Mouse (Mus musculus): ENCODE results near the gene Mknk2. TPM values are rescaled to one million over a fixed set of nuclear protein-coding genes. Genes with fewer than 3 reads are reported as not detected.

The Mknk2 gene
- polyA plus RNA-seq, 1 experiment, result 96.9 TPM

DNA sequence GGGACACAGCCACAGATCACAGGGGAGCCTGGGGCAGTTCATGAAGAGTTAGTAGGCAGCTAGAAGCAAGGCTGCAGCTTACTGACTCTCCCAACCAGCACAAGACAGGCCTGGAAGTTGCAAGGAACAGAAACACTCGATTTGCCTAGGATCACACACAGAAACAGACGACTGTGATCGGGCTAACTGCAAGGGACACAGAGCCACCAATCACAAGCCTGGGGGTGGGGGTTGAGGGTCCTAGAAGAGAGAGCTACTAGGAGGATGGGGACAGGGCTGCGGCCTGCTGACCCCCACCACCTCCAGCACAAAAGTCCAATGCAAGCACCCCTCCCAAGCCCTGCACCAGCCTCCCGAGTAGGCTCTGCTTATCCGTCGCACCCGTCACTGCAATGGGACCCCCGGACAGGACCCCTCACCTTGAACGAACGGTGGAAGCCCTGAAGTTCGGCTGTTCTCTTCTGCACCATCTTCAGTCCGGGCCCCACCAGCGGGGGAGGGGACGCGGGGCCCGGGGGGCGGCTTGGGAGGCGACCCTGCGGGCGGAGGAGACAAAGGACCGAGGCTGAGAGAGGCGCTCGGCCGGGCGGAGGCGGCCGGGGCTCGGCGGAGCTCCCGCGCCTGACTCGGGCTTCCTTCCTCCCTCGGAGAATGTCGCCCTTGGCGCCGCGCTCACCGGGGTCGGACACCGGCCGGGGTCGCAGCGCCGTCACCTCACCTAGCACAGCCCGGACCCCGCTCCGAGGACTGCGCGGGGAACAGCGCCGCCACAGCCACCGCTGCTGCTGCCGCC is 2.3 kb downstream of the Mknk2 start:
- TF ChIP-seq CTCF (IDR thresholded peaks at IDR 0.05; ENCODE audit: borderline replicate concordance, extremely low read depth, insufficient read depth, insufficient read length), result no peak
- TF ChIP-seq POLR2A (IDR thresholded peaks at IDR 0.05; ENCODE audit: borderline replicate concordance, extremely low read depth, insufficient read depth, insufficient read length, poor library complexity, severe bottlenecking), result no peak
- DNase-seq (ENCODE audit: low read depth), result peak; percentile 53

DNA sequence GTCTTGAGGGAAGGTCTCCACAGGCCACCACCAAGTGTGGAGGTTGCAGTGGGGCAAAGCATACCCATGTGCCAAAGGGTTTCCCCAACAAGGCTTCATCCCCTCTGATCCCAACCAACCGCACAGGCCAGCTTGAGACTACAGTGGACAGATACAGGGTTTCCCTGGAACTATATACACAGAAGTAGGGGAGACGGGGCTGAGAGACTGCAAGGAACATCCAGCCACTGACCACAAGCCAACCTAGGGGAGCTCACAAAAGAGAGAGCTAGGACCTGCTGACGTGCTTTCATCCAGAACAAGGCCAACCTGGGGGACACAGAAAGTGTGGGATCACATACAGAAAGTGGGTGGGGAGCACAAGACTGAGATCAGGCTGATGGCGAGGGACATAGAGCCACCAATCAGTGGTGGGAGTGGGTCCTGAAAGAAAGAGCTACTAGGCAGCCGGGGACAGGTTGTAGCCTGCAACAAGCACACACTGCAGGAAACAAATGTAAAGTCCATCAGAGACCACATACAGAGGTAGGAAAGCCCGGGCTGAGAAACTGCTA is 3.0 kb downstream of the Mknk2 start:
- DNase-seq (ENCODE audit: low read depth), result no peak
- TF ChIP-seq POLR2A (IDR thresholded peaks at IDR 0.05; ENCODE audit: borderline replicate concordance, extremely low read depth, insufficient read depth, insufficient read length, poor library complexity, severe bottlenecking) (no peak), CTCF (IDR thresholded peaks at IDR 0.05; ENCODE audit: borderline replicate concordance, extremely low read depth, insufficient read depth, insufficient read length) (no peak)

DNA sequence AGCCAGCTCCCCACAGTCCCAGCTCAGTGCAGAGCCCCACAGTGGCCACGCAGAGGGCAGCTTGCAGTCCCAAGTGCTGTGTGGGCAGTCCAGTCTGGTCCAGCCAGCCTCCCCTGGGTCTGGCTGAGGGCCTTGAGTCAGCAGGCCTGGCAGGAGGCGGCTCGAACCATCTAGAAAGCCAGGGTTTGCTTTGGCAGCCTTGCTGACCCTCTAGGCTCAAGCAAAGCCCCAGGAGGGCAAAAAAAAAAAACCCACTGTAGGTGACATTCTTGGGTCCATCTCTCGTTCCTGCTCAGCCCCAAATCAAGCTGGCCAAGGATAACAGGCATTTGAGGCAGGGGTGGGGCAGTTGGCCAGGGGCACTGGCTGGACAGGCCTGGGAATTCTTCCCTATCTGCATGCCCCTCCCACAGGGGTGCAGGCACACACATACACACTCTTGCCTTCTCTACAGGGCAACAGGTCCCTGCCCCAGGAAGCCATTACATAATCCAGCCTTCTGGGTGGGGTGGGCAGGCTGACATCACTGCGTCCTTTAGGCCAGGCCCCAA is 3.7 kb downstream of the Mknk2 start:
- DNase-seq (ENCODE audit: low read depth), result no peak
- TF ChIP-seq CTCF (IDR thresholded peaks at IDR 0.05; ENCODE audit: borderline replicate concordance, extremely low read depth, insufficient read depth, insufficient read length), result no peak
- no peak for TF ChIP-seq POLR2A (IDR thresholded peaks at IDR 0.05; ENCODE audit: borderline replicate concordance, extremely low read depth, insufficient read depth, insufficient read length, poor library complexity, severe bottlenecking)

- TF ChIP-seq CTCF (IDR thresholded peaks at IDR 0.05; ENCODE audit: borderline replicate concordance, extremely low read depth, insufficient read depth, insufficient read length), result no peak
- no peak for TF ChIP-seq POLR2A (IDR thresholded peaks at IDR 0.05; ENCODE audit: borderline replicate concordance, extremely low read depth, insufficient read depth, insufficient read length, poor library complexity, severe bottlenecking)
- no peak for DNase-seq (ENCODE audit: low read depth)
Measured at GRCm38 (mm10) chr10:80673690-80674089, 4.2 kb downstream of the Mknk2 start.

- TF ChIP-seq POLR2A (IDR thresholded peaks at IDR 0.05; ENCODE audit: borderline replicate concordance, extremely low read depth, insufficient read depth, insufficient read length, poor library complexity, severe bottlenecking) (no peak), CTCF (IDR thresholded peaks at IDR 0.05; ENCODE audit: borderline replicate concordance, extremely low read depth, insufficient read depth, insufficient read length) (no peak)
- DNase-seq (ENCODE audit: low read depth), result no peak
Measured at GRCm38 (mm10) chr10:80671936-80672690, 5.8 kb downstream of the Mknk2 start.

DNA sequence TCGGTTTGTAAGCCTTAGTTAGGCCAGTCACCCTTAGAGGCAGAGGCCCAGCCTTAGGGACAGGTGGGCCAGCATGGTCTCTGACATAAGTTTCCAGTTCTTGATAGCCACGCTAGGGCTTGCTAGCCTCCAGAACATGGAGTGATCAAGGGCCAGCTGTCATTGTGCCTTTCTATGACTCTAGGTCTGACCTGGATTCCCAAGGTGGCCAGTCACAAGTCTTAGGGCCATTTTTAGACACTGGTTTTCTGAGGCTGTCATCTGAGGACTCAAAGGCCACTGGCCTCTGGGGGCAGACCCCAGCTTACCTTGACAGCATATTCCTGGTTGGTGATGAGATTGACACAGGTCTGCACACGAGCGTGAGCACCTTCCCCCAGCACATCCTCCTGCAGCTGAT is 6.7 kb downstream of the Mknk2 start:
- no peak for TF ChIP-seq POLR2A (IDR thresholded peaks at IDR 0.05; ENCODE audit: borderline replicate concordance, extremely low read depth, insufficient read depth, insufficient read length, poor library complexity, severe bottlenecking)
- TF ChIP-seq CTCF (IDR thresholded peaks at IDR 0.05; ENCODE audit: borderline replicate concordance, extremely low read depth, insufficient read depth, insufficient read length), result no peak
- no peak for DNase-seq (ENCODE audit: low read depth)

GRCm38 (mm10) chr10:80670531-80670930 is 7.4 kb downstream of the Mknk2 start:
- no peak for TF ChIP-seq CTCF (IDR thresholded peaks at IDR 0.05; ENCODE audit: borderline replicate concordance, extremely low read depth, insufficient read depth, insufficient read length)
- no peak for TF ChIP-seq POLR2A (IDR thresholded peaks at IDR 0.05; ENCODE audit: borderline replicate concordance, extremely low read depth, insufficient read depth, insufficient read length, poor library complexity, severe bottlenecking)
- no peak for DNase-seq (ENCODE audit: low read depth)

GRCm38 (mm10) chr10:80669737-80670485 is 8.0 kb downstream of the Mknk2 start:
- no peak for TF ChIP-seq POLR2A (IDR thresholded peaks at IDR 0.05; ENCODE audit: borderline replicate concordance, extremely low read depth, insufficient read depth, insufficient read length, poor library complexity, severe bottlenecking)
- TF ChIP-seq CTCF (IDR thresholded peaks at IDR 0.05; ENCODE audit: borderline replicate concordance, extremely low read depth, insufficient read depth, insufficient read length), result no peak
- peak; percentile 35 for DNase-seq (ENCODE audit: low read depth)

DNA sequence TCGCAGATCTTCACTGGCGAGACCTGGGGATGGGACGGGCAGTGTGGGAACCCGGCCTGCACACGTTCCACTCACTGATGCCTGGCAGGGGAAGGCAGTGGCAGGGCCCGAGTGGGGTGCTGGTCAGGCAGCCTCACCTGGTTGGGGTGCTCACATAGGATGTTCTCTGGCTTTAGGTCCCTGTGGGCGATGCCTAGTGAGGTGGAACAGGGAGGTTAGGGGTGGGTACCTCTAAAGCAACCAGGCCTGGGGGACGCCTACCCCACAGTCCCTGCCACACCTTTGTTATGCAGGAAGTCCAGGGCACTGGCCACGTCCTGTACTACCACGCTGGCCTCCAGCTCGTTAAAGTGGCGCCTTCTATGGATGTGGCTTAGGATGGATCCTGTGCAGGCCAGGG is 8.9 kb downstream of the Mknk2 start:
- DNase-seq (ENCODE audit: low read depth), result no peak
- no peak for TF ChIP-seq POLR2A (IDR thresholded peaks at IDR 0.05; ENCODE audit: borderline replicate concordance, extremely low read depth, insufficient read depth, insufficient read length, poor library complexity, severe bottlenecking)
- no peak for TF ChIP-seq CTCF (IDR thresholded peaks at IDR 0.05; ENCODE audit: borderline replicate concordance, extremely low read depth, insufficient read depth, insufficient read length)

- TF ChIP-seq POLR2A (IDR thresholded peaks at IDR 0.05; ENCODE audit: borderline replicate concordance, extremely low read depth, insufficient read depth, insufficient read length, poor library complexity, severe bottlenecking), result no peak
- DNase-seq (ENCODE audit: low read depth), result no peak
Measured at GRCm38 (mm10) chr10:80668614-80669013, 9.3 kb downstream of the Mknk2 start.

Measured in brain, embryonic 14.5 days (tissue).